8 mouse cellular contexts compared by ENCODE assay signal in genomic region chr9:22116086-22116485, GRCm38 (mm10). TPM values are rescaled to one million over a fixed set of nuclear protein-coding genes. Genes with fewer than 3 reads are reported as not detected.
A peak's percentile ranks its signal among the peaks of the same experiment; 100 is the strongest.
DNase-seq lines count a peak whose midpoint lies in the region; ATAC-seq and TF ChIP-seq lines count a peak whose summit lies in the region.

No protein-coding gene starts in this region.

- no peak overlapping the region for H3K27ac ChIP-seq in heart, adult 2 months
- no peak overlapping the region for H3K27ac ChIP-seq in midbrain, embryonic 15.5 days

- H3K27me3 ChIP-seq in heart, adult 2 months (ENCODE audit: control insufficient read depth, insufficient read depth, low read length), result no peaks in the 10 kb centered on the region
- no peaks in the 10 kb centered on the region for H3K27me3 ChIP-seq in midbrain, embryonic 15.5 days (replicated peaks)

- no peak for TF ChIP-seq POLR2A in heart, adult 2 months (IDR thresholded peaks at IDR 0.05; ENCODE audit: insufficient read depth, low read depth, low read length)

- TF ChIP-seq EP300 in heart, adult 2 months (IDR thresholded peaks at IDR 0.05; ENCODE audit: insufficient read depth, low read depth, low read length), result no peak

- peak overlapping the region; percentile 73 for H3K4me3 ChIP-seq in heart, adult 2 months
- H3K4me3 ChIP-seq in midbrain, embryonic 15.5 days, result peak overlapping the region; percentile 67

- DNase-seq in heart, adult 2 months, result no peak
- DNase-seq in heart, adult 18-20 months, result no peak
- DNase-seq in thymus, postnatal 0 days (ENCODE audit: low spot score), result peak; percentile 43
- no peak for DNase-seq in thymus, postnatal 25 days
- peak; percentile 44 for DNase-seq in induced T-regulatory cell, adult 2 months (ENCODE audit: low read depth)
- no peak for DNase-seq in ovary, postnatal 14 days (ENCODE audit: low spot score)
- DNase-seq in testis, postnatal 10 days (ENCODE audit: low spot score), result no peak

- no peak for TF ChIP-seq CTCF in heart, adult 2 months (IDR thresholded peaks at IDR 0.05)

- no peaks in the 10 kb centered on the region for H3K36me3 ChIP-seq in heart, adult 2 months (ENCODE audit: control insufficient read depth, insufficient read depth, low read length)
- H3K36me3 ChIP-seq in midbrain, embryonic 15.5 days (replicated peaks), result peaks cover 8% of the 10 kb centered on the region; the same call in 1 of the 2 replicates

- H3K9ac ChIP-seq in heart, adult 2 months (ENCODE audit: low read depth, low read length), result no peak overlapping the region
- H3K9ac ChIP-seq in midbrain, embryonic 15.5 days, result peak overlapping the region; percentile 80

- WGBS in heart, adult 2 months, result 20% methylated on average over 15 of the region's 15 CpGs
- 17% methylated on average over 15 of the region's 15 CpGs for WGBS in midbrain, embryonic 15.5 days

- H3K9me3 ChIP-seq in midbrain, embryonic 15.5 days, result no peaks in the 10 kb centered on the region

- H3K4me1 ChIP-seq in heart, adult 2 months (ENCODE audit: control insufficient read depth, insufficient read depth, low read length), result peaks cover 3% of the 10 kb centered on the region
- peaks cover 20% of the 10 kb centered on the region for H3K4me1 ChIP-seq in midbrain, embryonic 15.5 days

- H3K79me2 ChIP-seq in heart, adult 2 months (replicated peaks; ENCODE audit: control insufficient read depth, insufficient read depth, low read length), result no peaks in the 10 kb centered on the region

- H3K4me2 ChIP-seq in midbrain, embryonic 15.5 days, result peak overlapping the region; percentile 77

- no peak for ATAC-seq in midbrain, embryonic 15.5 days (replicated peaks)

- intact Hi-C loops in heart, adult 2 months (cut with DNase I), result loop anchor here (2.0 to 10.0 kb wide), 2 partner anchors 45 to 111 kb away; partner anchors contain the start of genes Ccdc151, Gm49318, Prkcsh and Zfp653

RNA-seq across cellular contexts. Expression of gene Elof1, which starts 0.9 kb away (rescaled TPM):
- total RNA-seq in heart, adult 2 months (2021), result 10 to 100 TPM; 34.6 to 42.6 TPM
- 62.6 and 67.0 TPM in 2 replicates for polyA plus RNA-seq in heart, adult 2 months (2012; rRNA removed)
- total RNA-seq in heart, adult 18-20 months (2021), result 10 to 100 TPM; 35.2 to 36.2 TPM
- 174 and 178 TPM in 2 replicates for polyA plus RNA-seq in thymus, postnatal 0 days (2015; fragmentation: Nextera tagmentation; extraction: Ambion mirVana)
- polyA plus RNA-seq in midbrain, embryonic 15.5 days (2015; fragmentation: Nextera tagmentation; extraction: Ambion mirVana), result 181 and 198 TPM in 2 replicates

RNA-seq across cellular contexts. Expression of gene Cnn1, which starts 17.1 kb away (rescaled TPM):
- 1 to 10 TPM; 8.4 to 8.6 TPM for total RNA-seq in heart, adult 2 months (2021)
- polyA plus RNA-seq in heart, adult 2 months (2012; rRNA removed), result 15.4 and 26.5 TPM in 2 replicates
- total RNA-seq in heart, adult 18-20 months (2021), result 1 to 10 TPM; 7.1 to 9.8 TPM
- polyA plus RNA-seq in thymus, postnatal 0 days (2015; fragmentation: Nextera tagmentation; extraction: Ambion mirVana), result 1.4 and 2.9 TPM in 2 replicates
- polyA plus RNA-seq in midbrain, embryonic 15.5 days (2015; fragmentation: Nextera tagmentation; extraction: Ambion mirVana), result 1.9 and 2.4 TPM in 2 replicates

RNA-seq across cellular contexts. Expression of gene Acp5, which starts 19.4 kb away (rescaled TPM):
- total RNA-seq in heart, adult 2 months (2021), result 1 to 10 TPM; 1.6 to 2.4 TPM
- polyA plus RNA-seq in heart, adult 2 months (2012; rRNA removed), result 7.7 and 20.8 TPM in 2 replicates
- 10 to 100 TPM in 1 of 2 experiments, 1 to 10 TPM in 1; 1.9 to 12.3 TPM for total RNA-seq in heart, adult 18-20 months (2021)
- polyA plus RNA-seq in thymus, postnatal 0 days (2015; fragmentation: Nextera tagmentation; extraction: Ambion mirVana), result 135 TPM in 2 replicates
- 0.66 and 0.96 TPM in 2 replicates for polyA plus RNA-seq in midbrain, embryonic 15.5 days (2015; fragmentation: Nextera tagmentation; extraction: Ambion mirVana)

RNA-seq across cellular contexts. Expression of gene Ecsit, which starts 30.8 kb away (rescaled TPM):
- 100 to 1,000 TPM in 1 of 2 experiments, 10 to 100 TPM in 1; 92.5 to 106 TPM for total RNA-seq in heart, adult 2 months (2021)
- 166 and 169 TPM in 2 replicates for polyA plus RNA-seq in heart, adult 2 months (2012; rRNA removed)
- total RNA-seq in heart, adult 18-20 months (2021), result 100 to 1,000 TPM; 105 to 108 TPM
- polyA plus RNA-seq in thymus, postnatal 0 days (2015; fragmentation: Nextera tagmentation; extraction: Ambion mirVana), result 44.7 and 44.8 TPM in 2 replicates
- 58.8 and 59.4 TPM in 2 replicates for polyA plus RNA-seq in midbrain, embryonic 15.5 days (2015; fragmentation: Nextera tagmentation; extraction: Ambion mirVana)

RNA-seq across cellular contexts. Expression of gene Pigyl, which starts 40.6 kb away (rescaled TPM):
- total RNA-seq in heart, adult 2 months (2021), result 10 to 100 TPM; 42.9 to 56.5 TPM
- 54.5 and 55.4 TPM in 2 replicates for polyA plus RNA-seq in heart, adult 2 months (2012; rRNA removed)
- total RNA-seq in heart, adult 18-20 months (2021), result 10 to 100 TPM; 43.8 to 55.1 TPM
- polyA plus RNA-seq in thymus, postnatal 0 days (2015; fragmentation: Nextera tagmentation; extraction: Ambion mirVana), result 105 and 111 TPM in 2 replicates
- polyA plus RNA-seq in midbrain, embryonic 15.5 days (2015; fragmentation: Nextera tagmentation; extraction: Ambion mirVana), result 84.2 and 85.7 TPM in 2 replicates

Comparison
In these comparisons a context has a peak if more than half of its experiments do, and no peak if none do; other contexts are left out.
1. DNase-seq: peak in thymus, postnatal 0 days (single experiment) and induced T-regulatory cell, adult 2 months (single experiment); none in heart, adult 2 months (0 of 2), heart, adult 18-20 months (0 of 2), thymus, postnatal 25 days (single experiment), ovary, postnatal 14 days (single experiment) and testis, postnatal 10 days (single experiment).